Mouse (Mus musculus): ENCODE results near the gene Prdx1. TPM values are rescaled to one million over a fixed set of nuclear protein-coding genes. Genes with fewer than 3 reads are reported as not detected.
"Not testable (repeated sequence)": the region's sequence is repeated elsewhere in the genome, so short reads cannot be mapped to it uniquely, and the experiment has no call there.

The Prdx1 gene
- 100 to 1,000 TPM; 514 to 868 (median 646) TPM for total RNA-seq (2022)

DNA sequence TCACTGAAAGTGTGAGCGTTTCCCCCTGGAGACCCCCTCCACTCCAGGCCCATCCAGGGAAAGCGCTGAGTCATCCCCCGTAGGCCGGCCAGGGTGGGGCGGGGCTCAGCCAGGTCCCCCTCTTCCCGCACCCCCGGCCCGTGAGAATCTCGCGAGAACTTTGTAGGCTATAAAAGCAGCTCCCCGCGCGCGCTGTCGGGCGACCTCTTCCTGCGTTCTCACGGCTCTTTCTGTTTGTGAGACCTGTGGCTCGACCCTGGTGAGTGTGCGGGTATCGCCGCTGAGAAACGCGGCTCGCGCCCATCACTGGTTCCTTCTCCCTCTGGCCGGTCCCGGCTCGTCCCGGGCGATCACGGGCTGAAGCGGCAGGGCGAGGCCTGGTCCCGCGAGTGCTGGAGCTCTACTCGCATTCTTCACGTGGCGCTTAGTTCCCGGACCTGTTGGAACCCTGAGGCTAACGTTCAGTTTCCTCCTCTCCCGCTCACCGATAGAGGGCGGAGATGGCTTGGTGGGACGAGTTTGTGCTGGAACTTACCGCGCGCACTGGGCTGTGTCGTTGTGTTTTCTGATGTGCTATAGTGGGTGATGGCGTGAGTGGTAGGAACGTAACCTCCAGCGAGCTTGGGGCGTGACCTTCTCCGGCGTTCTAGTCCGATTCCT lies at the start of gene Prdx1:
Gene Prdx1, plus strand, starts transcription at position 143 of the 660 bp plus-strand sequence.
- peak; percentile 93 for DNase-seq

DNA sequence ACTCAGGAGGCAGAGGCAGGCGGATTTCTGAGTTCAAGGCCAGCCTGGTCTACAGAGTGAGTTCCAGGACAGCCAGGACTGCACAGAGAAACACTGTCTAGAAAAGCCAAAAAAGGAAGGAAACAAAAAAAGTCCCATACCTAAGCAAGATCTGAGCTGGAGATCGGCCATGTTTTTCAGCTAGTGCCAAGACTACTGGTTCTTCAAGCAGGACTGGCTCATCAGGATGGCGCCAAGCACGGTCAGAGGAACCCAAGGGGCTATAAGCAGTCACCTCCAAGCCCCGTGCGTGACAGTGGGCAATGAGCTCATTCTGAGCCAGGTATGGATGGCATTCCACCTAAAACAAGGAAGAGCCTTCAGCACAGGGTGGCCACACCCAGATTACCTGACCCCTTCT lies 46.5 kb upstream of the Prdx1 start:
- no peak for DNase-seq

DNA sequence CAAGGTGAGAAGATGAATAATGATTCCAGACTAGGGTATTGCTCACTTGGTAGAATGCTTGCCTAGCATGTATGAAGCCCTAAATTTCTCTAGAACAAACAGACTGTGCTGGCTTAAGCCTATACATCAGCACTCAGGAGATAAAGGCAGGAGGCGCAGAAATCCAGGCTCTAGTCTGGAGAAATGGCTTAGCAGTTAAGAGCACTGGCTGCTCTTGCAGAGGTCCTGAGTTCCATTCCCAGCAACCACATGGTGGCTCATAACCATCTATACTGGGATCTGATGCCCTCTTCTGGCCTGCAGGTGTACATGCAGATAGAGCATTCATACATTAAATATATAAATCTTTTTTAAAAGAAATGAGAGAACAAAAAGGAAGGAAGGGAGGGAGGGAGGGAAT lies 43.3 kb upstream of the Prdx1 start:
- no peak for DNase-seq

DNA sequence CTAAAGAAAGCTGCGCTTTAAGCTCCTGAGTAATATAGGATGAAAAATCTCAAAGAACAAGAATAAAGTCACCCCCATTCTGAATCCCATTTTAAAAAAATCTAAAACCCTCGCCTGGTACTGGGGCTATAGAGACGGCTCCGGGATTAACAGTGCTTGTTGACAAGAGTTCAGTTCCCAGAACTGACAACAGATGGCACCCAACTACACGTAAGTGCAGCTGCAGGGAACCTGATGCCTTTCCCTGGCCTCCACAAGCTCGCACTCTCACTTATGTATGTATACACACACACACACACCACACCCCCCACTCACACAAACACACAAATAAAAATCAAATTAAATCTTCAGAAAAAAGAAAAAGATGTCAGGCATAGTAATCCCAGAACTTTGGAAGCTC lies 41.0 kb upstream of the Prdx1 start:
- no peak for DNase-seq

DNA sequence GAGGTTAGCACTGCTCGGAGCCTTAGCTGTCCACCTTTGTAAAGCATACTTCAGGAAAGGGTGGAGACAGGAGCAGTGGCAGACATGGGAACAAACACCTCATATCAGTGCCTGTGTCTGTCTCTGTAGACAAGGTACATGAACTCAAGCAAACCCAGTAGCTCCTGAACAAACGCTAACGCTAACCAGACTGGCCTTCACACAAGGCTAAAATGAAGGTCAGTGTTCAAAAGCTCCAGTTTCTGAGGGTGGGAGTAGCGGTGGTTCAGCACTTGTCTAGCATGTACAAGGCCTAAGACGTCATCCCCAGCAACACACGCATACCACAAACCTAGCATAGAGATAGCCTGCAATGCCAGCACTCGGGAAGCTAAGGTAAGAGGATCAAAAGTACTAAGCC lies 39.7 kb upstream of the Prdx1 start:
- peak; percentile 55 for DNase-seq

DNA sequence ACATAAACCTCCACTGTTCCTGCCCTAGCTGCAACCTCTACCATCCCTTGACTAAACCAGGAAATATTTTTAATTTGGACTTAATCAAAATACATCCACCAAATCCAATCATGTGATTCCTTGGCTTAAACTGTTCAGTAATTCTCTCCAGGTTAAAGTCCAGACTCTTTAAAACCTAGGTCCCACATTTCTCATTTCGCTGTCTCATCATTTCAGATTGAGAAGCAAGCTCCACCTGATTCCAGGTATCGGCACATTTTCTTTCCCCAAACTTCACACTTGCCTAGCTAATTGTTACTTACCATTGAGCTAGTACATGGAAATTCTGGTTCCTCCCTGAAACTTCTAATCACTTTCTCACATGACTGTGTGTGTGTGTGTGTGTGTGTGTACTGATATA lies 35.9 kb upstream of the Prdx1 start:
- no peak for DNase-seq

DNA sequence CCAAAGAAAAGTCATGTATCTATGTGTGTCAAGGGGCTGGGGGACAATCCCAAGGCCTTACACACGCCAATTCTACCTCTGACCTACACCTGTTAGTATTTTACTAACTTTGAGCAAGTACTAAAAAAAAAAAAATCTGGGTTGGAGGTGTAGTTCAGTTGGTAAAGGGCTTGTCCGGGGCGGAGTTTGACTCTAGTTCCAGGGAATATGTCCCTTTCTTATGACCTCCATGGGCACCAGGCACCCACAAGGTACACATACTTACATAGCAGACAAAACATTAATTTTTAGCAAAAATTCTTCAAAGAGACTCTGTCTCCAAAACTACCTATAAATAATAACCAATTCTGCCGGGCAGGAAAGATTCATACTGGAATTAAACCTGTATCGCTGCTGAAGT lies 35.0 kb upstream of the Prdx1 start:
- no peak for DNase-seq

DNA sequence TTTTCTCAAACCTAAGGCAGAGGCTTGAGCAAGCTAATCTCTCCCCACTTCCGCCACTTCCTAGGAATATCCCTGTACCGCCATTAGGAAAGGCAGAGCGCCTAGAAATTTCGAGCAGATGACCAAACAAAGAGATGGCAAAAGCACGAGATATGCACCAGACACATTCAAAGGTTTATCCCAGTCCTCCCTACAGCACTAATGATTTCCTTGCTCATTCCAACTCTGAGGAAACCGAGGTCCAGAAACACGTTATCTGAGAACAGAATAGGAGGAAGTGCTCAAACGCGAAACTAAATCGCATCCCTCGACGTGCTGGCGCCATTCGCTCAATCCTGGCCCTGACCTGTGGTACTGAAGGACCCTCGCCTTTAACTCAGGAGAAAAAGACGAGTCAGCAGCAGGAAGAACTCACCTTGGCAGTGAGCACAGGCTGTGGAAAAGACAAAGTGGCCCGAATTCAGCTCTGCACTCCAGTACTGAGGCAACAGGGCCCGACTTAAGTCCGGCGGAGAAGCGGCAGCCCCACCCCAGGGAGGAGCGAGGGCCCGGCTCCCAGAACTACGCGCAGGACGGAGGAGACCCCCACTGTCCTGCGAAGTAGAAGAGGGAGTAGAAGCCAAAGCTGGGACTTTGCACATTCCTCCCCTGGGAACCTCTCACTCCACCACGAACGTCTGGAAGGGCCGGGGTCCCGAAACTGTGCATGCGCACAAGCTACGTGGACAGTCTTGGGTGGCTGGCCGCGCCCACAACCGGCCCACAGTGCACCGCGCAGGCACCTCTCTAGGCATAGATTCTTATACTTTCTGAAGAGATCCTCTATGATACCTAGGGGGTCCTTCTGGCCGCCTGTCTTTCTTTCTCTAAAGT lies 34.2 kb upstream of the Prdx1 start, which contains the start of gene Akr1a1:
Gene Akr1a1, minus strand, starts transcription at position 757 of the 873 bp plus-strand sequence.
- DNase-seq = peak; percentile 89

DNA sequence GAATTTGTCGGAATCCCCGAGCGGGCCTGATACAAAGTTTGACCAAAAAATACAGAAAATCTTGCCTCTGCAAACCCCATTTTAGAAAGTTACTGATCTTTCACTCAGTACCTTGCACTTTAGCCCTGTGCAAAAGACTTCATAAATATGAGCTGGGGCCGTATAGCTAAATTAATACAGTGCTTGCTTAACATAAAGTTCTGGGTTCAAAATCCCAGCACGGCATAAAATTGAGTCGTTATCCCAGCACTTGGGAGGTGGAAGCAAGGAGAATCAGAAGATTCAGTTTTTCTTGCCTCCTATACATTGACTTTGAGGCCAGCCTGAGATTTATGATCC lies 33.6 kb upstream of the Prdx1 start:
- no peak for DNase-seq

DNA sequence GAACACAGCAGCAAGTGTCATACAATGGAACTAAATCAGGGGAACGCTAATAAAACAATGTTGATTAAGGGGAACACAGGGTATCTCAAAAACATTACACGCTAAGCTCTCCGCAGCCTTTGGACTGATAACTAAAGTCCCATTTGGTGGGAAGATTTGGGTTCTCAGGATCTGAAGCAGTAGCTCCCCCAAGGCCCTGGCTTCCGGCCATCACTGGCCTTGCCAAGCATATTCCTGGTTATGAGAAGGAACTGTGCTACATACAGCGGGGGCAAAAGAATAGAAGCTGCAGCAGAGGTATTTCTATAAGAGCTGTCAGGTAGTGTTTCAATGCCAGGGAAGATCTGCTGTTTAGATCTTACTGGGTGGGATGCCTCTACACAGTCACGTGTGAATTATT lies 32.1 kb upstream of the Prdx1 start:
- peak; percentile 67 for DNase-seq

DNA sequence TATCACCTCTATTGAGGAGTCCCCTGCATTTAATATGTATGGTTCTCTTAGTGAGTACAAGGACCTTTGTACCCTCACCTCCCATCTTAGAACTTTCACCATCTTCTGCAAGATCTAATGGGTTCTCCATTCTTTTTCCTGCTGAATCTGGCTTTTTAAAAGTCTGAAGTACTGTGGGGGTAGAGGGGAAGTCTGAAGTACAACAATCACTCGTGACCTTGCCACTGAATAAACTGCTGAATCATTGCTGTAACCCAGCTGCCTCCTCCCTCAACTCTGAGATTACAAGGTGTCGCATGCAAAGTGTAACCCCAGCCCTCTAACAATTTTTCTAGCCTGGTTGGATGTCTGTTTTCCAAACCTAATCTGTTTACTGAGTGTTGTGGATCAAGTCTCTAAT lies 30.2 kb upstream of the Prdx1 start:
- no peak for DNase-seq

DNA sequence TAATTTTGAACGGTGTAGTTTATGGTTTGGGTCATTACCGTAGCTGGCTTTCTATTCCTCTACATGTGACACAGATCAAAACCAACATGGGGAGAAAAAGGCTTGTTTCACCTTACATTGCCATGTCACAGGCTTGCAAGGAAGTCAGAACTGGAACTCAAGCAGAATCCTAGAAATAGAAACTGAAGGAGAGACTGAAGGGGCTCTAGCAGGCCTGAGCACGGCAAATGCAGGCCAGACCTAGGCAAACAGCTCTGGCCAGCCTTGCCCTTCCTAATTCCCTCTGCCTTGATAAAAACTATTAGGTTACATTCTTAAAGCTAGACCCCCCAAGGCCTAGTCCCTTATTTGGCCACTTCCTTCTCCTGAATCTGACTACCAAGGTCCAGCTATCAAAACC lies 29.7 kb upstream of the Prdx1 start:
- no peak for DNase-seq

DNA sequence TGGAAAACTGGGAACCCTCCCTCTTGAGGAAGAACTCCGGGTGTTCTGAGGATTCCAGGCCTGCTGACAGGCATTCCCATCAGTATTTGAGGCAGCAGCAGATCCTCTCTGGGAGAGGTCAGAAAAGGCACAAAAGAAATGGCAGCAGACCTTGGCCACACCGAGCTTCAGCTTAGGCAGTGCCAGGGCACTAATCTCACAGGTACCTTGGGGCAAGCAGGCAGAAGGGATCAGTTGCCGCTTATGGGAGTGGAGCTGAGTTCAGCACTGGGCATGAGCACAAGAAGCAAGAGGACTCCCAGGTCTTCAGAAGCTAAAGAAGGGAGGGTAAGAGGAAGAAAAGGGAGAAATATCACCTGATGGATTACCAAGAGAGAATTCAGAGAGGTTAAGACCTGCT lies 27.4 kb upstream of the Prdx1 start:
- no peak for DNase-seq

DNA sequence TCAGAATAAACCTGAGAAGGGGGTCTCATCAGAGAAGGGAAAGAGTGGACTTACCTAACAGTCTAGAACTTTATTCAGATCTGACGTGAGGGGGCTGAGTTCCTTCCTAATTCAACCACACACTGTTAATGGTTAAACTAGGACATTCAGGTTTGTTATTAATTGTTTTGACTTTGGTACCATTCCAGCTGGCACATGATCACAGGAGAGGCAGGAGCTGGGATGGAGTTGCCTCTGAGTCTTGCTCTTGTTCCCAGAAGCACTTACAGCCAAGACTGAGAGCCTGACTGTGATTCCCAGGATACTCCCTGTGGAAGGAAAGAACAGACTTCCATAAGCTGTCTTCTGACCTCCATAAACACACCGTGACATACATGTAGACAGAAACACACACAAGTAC lies 25.9 kb upstream of the Prdx1 start:
- DNase-seq = peak; percentile 37

DNA sequence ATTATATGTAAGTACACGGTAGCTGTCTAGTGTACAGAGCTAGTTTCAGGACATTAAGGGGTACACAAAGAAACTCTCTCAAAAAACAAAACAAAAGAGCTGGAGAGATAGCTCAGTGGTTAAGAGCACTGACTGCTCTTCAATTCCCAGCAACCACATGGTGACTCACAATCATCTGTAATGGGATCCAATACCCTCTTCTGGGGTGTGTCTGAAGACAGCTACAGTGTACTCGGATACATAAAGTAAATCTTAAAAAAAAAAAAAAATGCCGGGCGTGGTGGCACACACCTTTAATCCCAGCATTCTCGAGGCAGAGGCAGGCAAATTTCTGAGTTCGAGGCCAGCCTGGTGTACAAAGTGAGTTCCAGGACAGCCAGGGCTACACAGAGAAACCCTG lies 25.4 kb upstream of the Prdx1 start:
- DNase-seq = not testable (repeated sequence)

DNA sequence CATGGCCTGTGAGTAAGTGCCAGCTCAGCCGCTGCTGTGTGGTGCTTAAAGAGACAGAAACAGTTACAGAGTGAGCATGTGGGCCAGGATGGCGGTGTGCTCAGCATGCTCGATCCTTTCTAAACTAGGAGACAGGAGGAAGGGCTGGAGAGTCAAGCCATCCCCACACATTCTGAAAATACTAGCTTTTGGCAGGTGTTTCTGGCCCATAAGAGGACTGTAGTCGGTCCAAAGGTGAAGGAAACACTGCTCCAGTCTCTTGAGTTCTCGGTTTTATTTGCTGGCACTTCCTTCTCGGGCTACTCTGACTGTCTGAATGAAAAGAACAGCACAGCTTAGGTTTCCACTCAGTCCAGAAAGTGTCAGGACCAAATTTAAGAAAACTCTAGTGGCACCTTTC lies 24.5 kb upstream of the Prdx1 start:
- no peak for DNase-seq

DNA sequence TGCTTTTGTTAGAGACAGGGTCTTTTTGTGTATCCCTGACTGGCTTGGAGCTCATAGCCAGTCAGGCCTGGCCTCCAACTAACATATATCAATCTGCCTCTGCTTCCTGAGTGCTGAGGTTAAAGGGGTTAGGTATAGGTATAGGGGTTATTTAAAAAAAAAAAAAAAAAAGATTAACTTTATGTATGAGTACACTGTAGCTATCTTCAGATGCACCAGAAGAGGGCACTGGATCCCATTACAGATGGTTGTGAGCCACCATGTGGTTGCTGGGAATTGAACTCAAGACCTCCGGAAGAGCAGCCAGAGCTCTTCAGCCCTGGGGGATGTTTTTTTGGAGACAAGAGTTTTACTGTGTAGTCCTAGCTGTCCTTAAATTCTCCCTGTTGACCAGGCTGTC lies 23.3 kb upstream of the Prdx1 start:
- no peak for DNase-seq

DNA sequence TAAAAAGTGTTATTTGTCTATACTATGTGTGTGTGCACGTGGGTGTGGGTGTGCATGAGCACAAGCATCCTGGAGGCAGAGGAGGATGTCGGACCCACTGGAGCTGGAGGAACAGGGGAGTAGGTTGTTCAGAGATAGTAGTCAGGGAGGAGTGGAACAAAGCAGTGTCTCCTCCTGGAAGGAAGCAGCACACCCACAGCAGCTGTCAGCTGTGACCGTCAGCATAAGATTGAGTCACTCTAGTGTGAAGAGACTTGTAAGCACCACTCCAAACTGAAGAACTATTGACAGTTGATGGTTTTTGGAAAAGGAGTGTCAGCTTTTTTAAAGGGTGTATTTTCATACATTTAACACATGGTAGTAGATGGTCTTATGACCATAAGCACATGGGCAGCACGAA lies 18.7 kb upstream of the Prdx1 start:
- no peak for DNase-seq

DNA sequence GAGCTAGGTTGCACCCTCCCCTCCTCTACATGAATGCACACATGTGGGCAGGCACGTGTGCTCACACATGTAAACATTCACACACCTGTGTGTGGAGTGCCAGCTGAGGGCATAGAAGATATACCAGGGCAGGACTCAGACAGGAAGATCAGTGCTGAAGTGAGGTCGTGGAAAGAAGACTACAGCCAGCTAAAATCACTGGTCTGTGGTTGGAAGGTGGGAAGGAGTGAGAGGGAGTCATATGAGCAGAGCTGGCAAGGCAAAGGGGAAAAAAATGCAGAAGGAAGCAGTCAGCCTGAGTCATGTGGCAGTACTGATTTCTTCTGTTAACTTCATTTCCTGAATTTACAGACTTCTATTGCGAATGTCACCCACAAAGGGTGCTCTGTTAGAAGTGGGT lies 17.2 kb upstream of the Prdx1 start:
- DNase-seq = no peak

DNA sequence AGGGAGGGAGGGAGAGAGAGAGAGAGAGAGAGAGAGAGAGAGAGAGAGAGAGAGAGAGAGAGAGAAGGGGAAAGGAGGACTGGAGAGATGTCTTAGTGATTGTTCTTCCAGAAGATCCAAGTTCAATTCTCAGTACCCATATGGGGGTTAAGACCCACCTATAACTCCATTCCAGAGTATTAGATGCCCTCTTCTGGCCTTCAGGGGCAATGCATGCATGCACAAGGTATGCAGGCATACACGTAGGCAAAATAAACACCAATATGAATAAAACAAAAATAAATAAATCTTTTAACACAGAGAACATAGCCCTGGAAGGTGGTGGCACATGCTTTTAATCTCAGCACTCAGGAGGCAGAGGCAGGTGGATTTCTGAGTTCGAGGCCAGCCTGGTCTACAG lies 16.1 kb upstream of the Prdx1 start:
- DNase-seq = no peak

DNA sequence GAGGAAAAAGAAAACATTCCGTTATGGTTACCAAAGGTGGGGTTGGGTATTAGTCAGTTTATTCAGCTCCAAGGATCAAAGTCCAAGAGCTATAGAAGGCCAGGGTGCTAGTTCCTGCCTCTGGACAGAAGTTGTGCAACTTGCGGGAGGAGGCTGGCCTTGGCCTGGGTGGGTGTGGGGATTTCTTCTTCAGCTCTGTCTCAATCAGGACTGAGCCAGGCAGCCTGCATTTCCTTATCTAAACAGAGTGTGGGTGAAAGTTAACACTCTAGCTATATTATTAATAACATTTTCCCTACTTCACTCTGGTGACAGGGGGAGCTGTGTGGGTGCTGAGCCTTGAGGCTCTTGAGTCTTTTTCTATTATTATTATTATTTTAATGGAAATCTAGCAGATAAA lies 12.6 kb upstream of the Prdx1 start:
- peak; percentile 82 for DNase-seq

DNA sequence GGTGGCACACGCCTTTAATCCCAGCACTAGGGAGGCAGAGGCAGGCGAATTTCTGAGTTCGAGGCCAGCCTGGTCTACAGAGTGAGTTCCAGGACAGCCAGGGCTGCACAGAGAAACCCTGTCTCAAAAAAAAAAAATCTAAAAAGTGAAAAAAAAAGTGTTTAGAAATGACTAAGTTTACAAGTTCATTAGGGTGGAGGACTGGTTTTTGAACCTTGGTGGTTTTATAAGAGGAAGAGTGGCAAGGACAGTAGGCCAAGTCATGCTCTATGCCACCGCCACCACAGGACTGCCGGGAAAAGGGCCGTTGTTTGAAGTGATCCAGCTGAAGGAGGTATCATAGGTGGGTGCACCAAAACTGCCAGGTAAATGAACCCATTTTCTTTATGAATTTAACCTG lies 10.6 kb upstream of the Prdx1 start:
- DNase-seq = not testable (repeated sequence)

DNA sequence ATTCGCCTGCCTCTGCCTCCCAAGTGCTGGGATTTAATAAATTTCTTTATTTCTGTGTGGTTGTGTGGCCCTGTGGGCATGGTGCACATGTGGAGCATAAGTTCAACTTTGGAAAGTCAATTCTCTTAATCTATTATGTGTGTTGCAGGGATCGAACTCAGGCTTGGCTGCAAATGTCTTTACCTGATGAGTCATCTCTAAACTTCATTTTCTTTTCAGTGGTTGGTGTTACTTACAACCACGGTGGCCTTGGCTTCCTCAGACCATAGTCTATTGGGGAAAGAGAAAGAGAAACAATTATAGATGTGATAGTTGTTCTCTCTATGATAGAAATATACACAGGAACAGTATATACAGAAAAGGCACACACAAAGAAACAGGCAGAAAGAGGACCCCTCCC lies 9.3 kb upstream of the Prdx1 start:
- no peak for DNase-seq

DNA sequence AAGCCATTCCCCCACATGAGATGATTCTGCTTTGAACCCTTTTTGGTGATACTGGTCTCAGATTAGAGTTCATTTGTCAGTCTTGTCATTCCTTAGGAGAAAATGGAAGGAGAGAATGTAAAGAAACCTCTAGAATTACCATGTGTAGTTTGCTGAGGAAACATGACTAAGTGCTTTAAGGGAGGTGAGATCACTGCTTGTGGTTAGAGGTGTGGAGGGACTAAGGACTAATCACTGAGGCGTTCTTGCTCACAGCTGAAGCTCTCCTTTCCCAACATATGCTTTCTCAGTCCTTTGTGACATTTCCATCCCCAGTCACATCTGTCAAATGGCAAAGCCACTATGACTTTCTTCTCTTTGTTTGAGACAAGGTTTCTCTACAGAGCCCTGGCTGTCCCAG lies 7.5 kb upstream of the Prdx1 start:
- DNase-seq = no peak

All from adrenal gland, adult 8-10 months (tissue).